Mouse (Mus musculus) gastrocnemius, adult 18-20 months (tissue): ENCODE measurements around the gene Efr3b. TPM values are rescaled to one million over a fixed set of nuclear protein-coding genes. Genes with fewer than 3 reads are reported as not detected.

Experiments
- DNase-seq: peaks from one replicate; pipeline ENCODE4 v3.0.0; 2021; ENCODE audit warnings: low spot score
- total RNA-seq, 2 experiments: library from RNA; stranded (reverse); gene quantifications; 2 replicates each; pipeline ENCODE4 v1.2.3; 2021

The Efr3b gene
- total RNA-seq, 2 experiments from 2014 or later, result 3.3 to 5.6 TPM

DNA sequence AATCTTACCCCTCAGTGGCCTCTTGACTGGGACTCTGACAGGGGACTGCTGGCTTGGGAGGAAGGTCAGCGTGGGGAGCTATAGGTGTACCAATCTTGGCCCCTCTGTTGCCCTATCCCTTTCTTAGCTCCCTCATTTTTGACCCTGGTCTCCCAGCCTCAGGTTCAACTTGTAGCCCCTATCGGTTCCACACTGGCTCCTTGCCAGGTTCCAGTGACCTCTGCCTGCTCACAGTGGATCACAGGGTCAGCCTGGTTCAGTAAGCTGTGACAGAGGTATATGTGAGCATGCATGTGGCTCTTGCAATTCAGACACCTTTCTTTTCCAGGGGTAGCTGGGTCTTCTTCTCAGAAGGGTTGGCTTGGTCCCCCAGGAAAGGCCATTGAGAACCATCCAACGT lies 122.9 kb downstream of the Efr3b start:
- no peak for DNase-seq

Other genes starting within 250 kb of the Efr3b start
- 10 to 100 TPM; 54.6 to 62.0 TPM for gene Dnmt3a, start 232.9 kb downstream of the Efr3b start, total RNA-seq
- gene Pomc, start 84.0 kb downstream of the Efr3b start, total RNA-seq, result not detected
- gene Dnajc27, start 43.7 kb upstream of the Efr3b start, total RNA-seq, result 10 to 100 TPM; 35.0 to 39.3 TPM
- 1 to 10 TPM; 1.2 to 1.6 TPM for gene Adcy3, start 94.2 kb upstream of the Efr3b start, total RNA-seq
- 1 to 10 TPM; 5.3 to 5.8 TPM for gene Ptrhd1, start 195.1 kb upstream of the Efr3b start, total RNA-seq
- gene Cenpo, start 195.4 kb upstream of the Efr3b start, total RNA-seq, result 1 to 10 TPM; 1.7 to 1.8 TPM